ENCODE assay signal across 8 mouse cellular contexts in genomic region chr4:140700269-140701018, GRCm38 (mm10). TPM values are rescaled to one million over a fixed set of nuclear protein-coding genes. Genes with fewer than 3 reads are reported as not detected.
DNase-seq lines count a peak whose midpoint lies in the region; ATAC-seq and TF ChIP-seq lines count a peak whose summit lies in the region.

TSS of gene Rcc2 (plus strand) at chr4:140700541.

- no peak for ATAC-seq in neural tube, embryonic 11.5 days (ENCODE audit: insufficient read depth, low FRiP score, low TSS enrichment)
- ATAC-seq in forebrain, embryonic 16.5 days, result no peak
- no peak for ATAC-seq in intestine, postnatal 0 days
- no peak for ATAC-seq in midbrain, embryonic 11.5 days (ENCODE audit: low FRiP score)

- peaks cover 19% of the 10 kb centered on the region for H3K27me3 ChIP-seq in neural tube, embryonic 11.5 days (ENCODE audit: control insufficient read depth, insufficient read depth, low read length)
- H3K27me3 ChIP-seq in forebrain, embryonic 16.5 days (replicated peaks; ENCODE audit: control insufficient read depth, insufficient read depth, low read length), result peaks cover 17% of the 10 kb centered on the region
- no peaks in the 10 kb centered on the region for H3K27me3 ChIP-seq in intestine, postnatal 0 days (replicated peaks; ENCODE audit: control insufficient read depth, insufficient read depth, low read length)
- peaks cover 26% of the 10 kb centered on the region for H3K27me3 ChIP-seq in midbrain, embryonic 11.5 days (ENCODE audit: control insufficient read depth, insufficient read depth, low read length)

- H3K4me1 ChIP-seq in neural tube, embryonic 11.5 days (ENCODE audit: control insufficient read depth, insufficient read depth, low read length), result peaks cover 23% of the 10 kb centered on the region
- peaks cover 37% of the 10 kb centered on the region for H3K4me1 ChIP-seq in forebrain, embryonic 16.5 days (replicated peaks; ENCODE audit: control insufficient read depth, insufficient read depth, low read length)
- no peaks in the 10 kb centered on the region for H3K4me1 ChIP-seq in intestine, postnatal 0 days (replicated peaks; ENCODE audit: control insufficient read depth, insufficient read depth, low read length)
- peaks cover 28% of the 10 kb centered on the region for H3K4me1 ChIP-seq in midbrain, embryonic 11.5 days (ENCODE audit: control insufficient read depth, insufficient read depth, low read length)

- peak within 1 kb of the TSS; percentile 98 for H3K4me3 ChIP-seq in neural tube, embryonic 11.5 days (ENCODE audit: low read depth, low read length)
- H3K4me3 ChIP-seq in forebrain, embryonic 16.5 days (replicated peaks; ENCODE audit: low read length), result peak within 1 kb of the TSS; percentile 87
- peak within 1 kb of the TSS; percentile 84 for H3K4me3 ChIP-seq in intestine, postnatal 0 days (ENCODE audit: low read depth, low read length)
- peak within 1 kb of the TSS; percentile 99 for H3K4me3 ChIP-seq in midbrain, embryonic 11.5 days (ENCODE audit: low read depth, low read length)

- H3K36me3 ChIP-seq in neural tube, embryonic 11.5 days (ENCODE audit: control insufficient read depth, insufficient read depth, low read length), result no peaks in the 10 kb centered on the region
- no peaks in the 10 kb centered on the region for H3K36me3 ChIP-seq in forebrain, embryonic 16.5 days (ENCODE audit: control insufficient read depth, insufficient read depth)
- no peaks in the 10 kb centered on the region for H3K36me3 ChIP-seq in intestine, postnatal 0 days (ENCODE audit: control insufficient read depth, insufficient read depth)
- peaks cover under 1% of the 10 kb centered on the region; the same call in 1 of the 2 replicates for H3K36me3 ChIP-seq in midbrain, embryonic 11.5 days (ENCODE audit: control insufficient read depth, insufficient read depth, low read length)

- H3K27ac ChIP-seq in neural tube, embryonic 11.5 days (ENCODE audit: low read depth, low read length), result peak within 1 kb of the TSS; percentile 100
- H3K27ac ChIP-seq in forebrain, embryonic 16.5 days (ENCODE audit: low read length), result peak within 1 kb of the TSS; percentile 90
- peak within 1 kb of the TSS; percentile 95; the same call in 1 of the 2 replicates for H3K27ac ChIP-seq in intestine, postnatal 0 days (ENCODE audit: low read depth, low read length)
- peak within 1 kb of the TSS; percentile 99 for H3K27ac ChIP-seq in midbrain, embryonic 11.5 days (ENCODE audit: low read depth, low read length)

- TF ChIP-seq CTCF in intestine, postnatal 0 days (IDR thresholded peaks at IDR 0.05; ENCODE audit: low read depth), result no peak

- H3K9ac ChIP-seq in neural tube, embryonic 11.5 days (ENCODE audit: low read length), result peak within 1 kb of the TSS; percentile 94
- peak within 1 kb of the TSS; percentile 90 for H3K9ac ChIP-seq in forebrain, embryonic 16.5 days (replicated peaks; ENCODE audit: low read depth, low read length)
- H3K9ac ChIP-seq in intestine, postnatal 0 days (ENCODE audit: low read depth, low read length), result peak within 1 kb of the TSS; percentile 78
- peak within 1 kb of the TSS; percentile 98 for H3K9ac ChIP-seq in midbrain, embryonic 11.5 days (ENCODE audit: low read length)

- DNase-seq in neural tube, embryonic 11.5 days (ENCODE audit: low spot score), result no peak
- DNase-seq in neural tube, embryonic 10.5 days (ENCODE audit: extremely low spot score, low spot score), result no peak
- DNase-seq in adrenal gland, postnatal 14 days, result no peak
- peak; percentile 90 for DNase-seq in midbrain, embryonic 11.5 days (ENCODE audit: low spot score, missing footprints)
- DNase-seq in cerebellum, adult 8-10 months, result no peak
- DNase-seq in cerebellum, postnatal 14 days, result no peak

- H3K4me2 ChIP-seq in neural tube, embryonic 11.5 days (ENCODE audit: low read depth), result peak within 1 kb of the TSS; percentile 55
- peak within 1 kb of the TSS; percentile 81 for H3K4me2 ChIP-seq in forebrain, embryonic 16.5 days (ENCODE audit: low read length)
- peak within 1 kb of the TSS; percentile 98 for H3K4me2 ChIP-seq in intestine, postnatal 0 days (replicated peaks; ENCODE audit: low read depth)
- H3K4me2 ChIP-seq in midbrain, embryonic 11.5 days, result peak within 1 kb of the TSS; percentile 76

- H3K9me3 ChIP-seq in neural tube, embryonic 11.5 days (ENCODE audit: control insufficient read depth, low read length), result no peaks in the 10 kb centered on the region
- no peaks in the 10 kb centered on the region for H3K9me3 ChIP-seq in forebrain, embryonic 16.5 days (ENCODE audit: control insufficient read depth, low read length)
- H3K9me3 ChIP-seq in intestine, postnatal 0 days (ENCODE audit: control insufficient read depth), result no peaks in the 10 kb centered on the region
- no peaks in the 10 kb centered on the region for H3K9me3 ChIP-seq in midbrain, embryonic 11.5 days (ENCODE audit: control insufficient read depth, low read length)

- WGBS in neural tube, embryonic 11.5 days, result 6% methylated on average over 20 of the region's 20 CpGs
- 7% methylated on average over 20 of the region's 20 CpGs for WGBS in forebrain, embryonic 16.5 days
- 19% methylated on average over 20 of the region's 20 CpGs for WGBS in intestine, postnatal 0 days
- whole genome bisulfite sequencing in midbrain, embryonic 11.5 days, result 8% methylated on average over 20 of the region's 20 CpGs

RNA-seq across cellular contexts. Expression of gene Rcc2, which starts in this region (rescaled TPM):
- polyA plus RNA-seq in neural tube, embryonic 11.5 days (2014; fragmentation: Nextera tagmentation; extraction: Ambion mirVana), result 76.3 and 79.9 TPM in 2 replicates
- total RNA-seq in adrenal gland, postnatal 14 days (2021), result 71.3 and 74.2 TPM in 2 replicates
- 19.1 and 20.1 TPM in 2 replicates for polyA plus RNA-seq in forebrain, embryonic 16.5 days (2015; fragmentation: Nextera tagmentation; extraction: Ambion mirVana)
- 14.6 and 15.6 TPM in 2 replicates for polyA plus RNA-seq in intestine, postnatal 0 days (2015; fragmentation: Nextera tagmentation; extraction: Ambion mirVana)
- polyA plus RNA-seq in midbrain, embryonic 11.5 days (2014; fragmentation: Nextera tagmentation; extraction: Ambion mirVana), result 54.1 and 70.1 TPM in 2 replicates
